Mouse (Mus musculus): ENCODE results near the gene Prrx2. TPM values are rescaled to one million over a fixed set of nuclear protein-coding genes. Genes with fewer than 3 reads are reported as not detected.
"Not testable (repeated sequence)": the region's sequence is repeated elsewhere in the genome, so short reads cannot be mapped to it uniquely, and the experiment has no call there.

The Prrx2 gene
- polyA plus RNA-seq, 1 experiment from 2014 or later = 1.9 TPM

DNA sequence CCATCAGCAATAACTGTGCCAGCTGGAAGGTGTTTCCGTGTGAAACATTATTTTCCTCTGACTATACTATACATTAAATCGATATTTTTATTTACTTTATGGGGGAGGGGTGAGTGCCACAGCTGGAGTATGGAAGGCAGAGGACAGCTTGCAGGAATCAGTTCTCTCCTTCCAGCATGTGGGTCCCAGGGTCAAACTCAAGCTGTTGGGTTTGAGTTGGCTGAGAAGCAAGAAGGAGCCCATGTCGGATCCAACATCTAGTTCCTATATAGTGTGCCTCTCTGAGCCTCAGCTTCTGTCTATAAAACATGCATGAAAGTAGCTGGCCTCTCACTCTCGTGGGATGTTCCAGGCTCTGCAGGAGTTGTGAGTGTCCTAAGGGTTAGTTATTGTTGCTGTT is 91.6 kb downstream of the Prrx2 start:
- H3K27ac ChIP-seq (ENCODE audit: low read length) = no peak overlapping the region
- H3K4me1 ChIP-seq (replicated peaks; ENCODE audit: control insufficient read depth, insufficient read depth, low read length) = peaks cover 11% of the 10 kb centered on the region
- no peak overlapping the region for H3K9ac ChIP-seq (replicated peaks; ENCODE audit: low read depth, low read length)
- H3K4me3 ChIP-seq (replicated peaks; ENCODE audit: low read length) = no peak overlapping the region
- no peaks in the 10 kb centered on the region for H3K27me3 ChIP-seq (replicated peaks; ENCODE audit: control insufficient read depth, insufficient read depth, low read length)
- no peaks in the 10 kb centered on the region for H3K36me3 ChIP-seq (ENCODE audit: control insufficient read depth, insufficient read depth)
- ATAC-seq = no peak
- 80% methylated on average over 4 of the region's 4 CpGs for WGBS
- H3K4me2 ChIP-seq (ENCODE audit: low read length) = no peak overlapping the region
- H3K9me3 ChIP-seq (ENCODE audit: control insufficient read depth, low read length) = no peaks in the 10 kb centered on the region

DNA sequence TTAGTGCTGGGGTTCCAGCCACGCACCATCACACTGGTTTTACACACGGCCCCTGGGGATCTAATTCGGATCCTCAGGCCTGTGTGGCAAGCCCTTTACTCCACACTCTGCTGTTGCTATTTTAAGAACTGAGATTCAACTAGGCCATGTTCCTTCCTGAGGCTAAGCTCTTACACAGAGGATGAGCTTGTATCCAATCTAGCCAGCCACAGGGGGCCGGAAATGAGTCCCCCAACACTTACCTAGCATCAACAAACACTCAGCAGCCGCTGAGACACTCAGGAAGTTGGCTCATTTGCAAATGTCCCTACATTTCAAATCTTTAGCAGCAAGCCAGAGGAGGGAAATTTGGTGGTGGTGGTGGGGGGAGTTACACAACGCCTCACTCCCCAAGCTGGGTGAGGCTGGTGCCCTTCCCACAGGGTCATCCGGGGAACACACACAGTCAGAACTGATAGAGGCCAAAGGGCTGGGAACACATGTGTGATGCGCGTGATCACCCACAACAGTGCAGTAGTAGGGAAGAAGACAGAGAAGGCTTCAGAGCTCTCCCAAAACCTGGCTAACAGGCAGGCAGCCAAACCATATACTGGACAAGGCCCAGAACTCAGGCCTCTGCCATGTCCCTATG is 92.5 kb downstream of the Prrx2 start:
- Histone ChIP-seq H3K36me3 (ENCODE audit: control insufficient read depth, insufficient read depth) (no peaks in the 10 kb centered on the region), H3K27ac (ENCODE audit: low read length) (no peak overlapping the region), H3K4me3 (replicated peaks; ENCODE audit: low read length) (no peak overlapping the region), H3K9me3 (ENCODE audit: control insufficient read depth, low read length) (no peaks in the 10 kb centered on the region), H3K9ac (replicated peaks; ENCODE audit: low read depth, low read length) (no peak overlapping the region), H3K4me1 (replicated peaks; ENCODE audit: control insufficient read depth, insufficient read depth, low read length) (peaks cover 11% of the 10 kb centered on the region), H3K27me3 (replicated peaks; ENCODE audit: control insufficient read depth, insufficient read depth, low read length) (no peaks in the 10 kb centered on the region), H3K4me2 (ENCODE audit: low read length) (no peak overlapping the region)
- WGBS = 72% methylated on average over 9 of the region's 9 CpGs
- no peak for ATAC-seq

DNA sequence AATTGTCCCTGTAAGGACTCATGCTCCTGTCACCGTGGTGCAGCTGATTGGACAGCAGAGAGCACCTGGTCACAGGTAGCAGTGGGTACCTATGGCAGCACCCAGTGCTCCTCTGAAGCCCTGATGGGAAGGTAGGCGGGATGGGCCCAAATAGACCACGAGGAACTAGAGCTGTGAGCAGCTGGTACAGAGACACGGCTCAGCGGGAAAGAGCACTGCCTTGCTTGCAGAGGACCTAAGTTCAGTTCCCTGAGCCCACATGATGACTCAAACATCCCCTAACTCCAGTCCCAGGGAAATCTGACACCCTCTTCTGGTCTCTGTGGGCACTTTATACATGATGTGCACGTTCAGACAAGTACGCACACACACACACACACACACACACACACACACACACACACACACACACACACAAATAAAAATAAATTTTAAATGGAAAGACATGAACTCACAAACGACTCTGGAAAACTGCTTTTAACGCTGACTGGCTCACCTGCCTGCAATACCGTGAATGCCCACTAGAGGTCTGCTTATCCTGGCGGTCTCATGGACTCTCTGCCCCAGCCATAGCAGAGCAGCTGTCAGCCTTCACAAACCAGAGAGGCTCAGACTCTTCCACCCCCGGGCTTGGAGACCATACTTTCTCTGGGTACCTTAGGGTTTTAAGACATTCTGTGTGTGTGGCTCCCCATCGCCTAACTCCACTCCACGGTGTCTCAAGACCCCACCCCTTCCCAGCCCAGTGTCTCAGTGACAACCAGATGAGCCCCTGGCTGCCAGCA is 93.3 kb downstream of the Prrx2 start:
- no peaks in the 10 kb centered on the region for H3K9me3 ChIP-seq (ENCODE audit: control insufficient read depth, low read length)
- H3K27ac ChIP-seq (ENCODE audit: low read length) = no peak overlapping the region
- ATAC-seq = peak; percentile 63; the same call in 1 of the 2 replicates
- H3K4me3 ChIP-seq (replicated peaks; ENCODE audit: low read length) = no peak overlapping the region
- peaks cover 11% of the 10 kb centered on the region for H3K4me1 ChIP-seq (replicated peaks; ENCODE audit: control insufficient read depth, insufficient read depth, low read length)
- H3K4me2 ChIP-seq (ENCODE audit: low read length) = no peak overlapping the region
- no peak overlapping the region for H3K9ac ChIP-seq (replicated peaks; ENCODE audit: low read depth, low read length)
- 24% methylated on average over 14 of the region's 14 CpGs for WGBS
- H3K36me3 ChIP-seq (ENCODE audit: control insufficient read depth, insufficient read depth) = no peaks in the 10 kb centered on the region
- no peaks in the 10 kb centered on the region for H3K27me3 ChIP-seq (replicated peaks; ENCODE audit: control insufficient read depth, insufficient read depth, low read length)

DNA sequence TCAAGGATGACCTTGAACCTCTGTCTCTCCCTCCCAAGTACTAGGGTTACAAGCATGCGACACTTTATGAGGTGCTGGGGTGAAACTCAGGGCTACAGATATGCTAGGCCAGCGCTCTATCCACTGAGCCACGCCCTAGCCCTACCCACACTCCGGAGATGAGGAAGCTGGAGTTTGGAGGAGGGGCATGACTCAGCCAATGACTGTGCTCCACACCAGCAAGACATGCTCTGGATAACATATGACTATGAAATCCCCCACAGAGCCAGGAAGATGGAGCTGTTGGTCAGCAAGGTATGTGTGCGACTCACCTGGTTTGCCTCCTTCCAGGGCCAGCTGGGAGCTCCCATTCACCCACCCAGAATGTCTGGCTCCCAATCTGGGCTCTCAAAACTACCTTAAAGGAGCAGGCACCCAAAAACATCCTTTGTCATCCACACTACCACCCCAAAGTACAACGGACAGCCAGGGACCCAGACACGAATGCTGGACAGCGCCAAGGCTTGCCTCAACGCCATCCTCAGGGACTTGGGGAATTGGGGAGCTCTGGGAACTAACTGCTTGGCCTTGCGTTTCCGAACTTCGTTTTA is 94.2 kb downstream of the Prrx2 start:
- H3K4me2 ChIP-seq (ENCODE audit: low read length) = peak overlapping the region; percentile 68
- H3K4me3 ChIP-seq (replicated peaks; ENCODE audit: low read length) = peak overlapping the region; percentile 40
- peak; percentile 24; the same call in 1 of the 2 replicates for ATAC-seq
- H3K27me3 ChIP-seq (replicated peaks; ENCODE audit: control insufficient read depth, insufficient read depth, low read length) = no peaks in the 10 kb centered on the region
- peaks cover 11% of the 10 kb centered on the region for H3K4me1 ChIP-seq (replicated peaks; ENCODE audit: control insufficient read depth, insufficient read depth, low read length)
- H3K9me3 ChIP-seq (ENCODE audit: control insufficient read depth, low read length) = no peaks in the 10 kb centered on the region
- 0 out of 2 replicates have a peak overlapping the region, but pooled peaks have one; percentile 9 for H3K9ac ChIP-seq (replicated peaks; ENCODE audit: low read depth, low read length)
- H3K27ac ChIP-seq (ENCODE audit: low read length) = no peak overlapping the region
- 30% methylated on average over 12 of the region's 12 CpGs for WGBS
- H3K36me3 ChIP-seq (ENCODE audit: control insufficient read depth, insufficient read depth) = no peaks in the 10 kb centered on the region

DNA sequence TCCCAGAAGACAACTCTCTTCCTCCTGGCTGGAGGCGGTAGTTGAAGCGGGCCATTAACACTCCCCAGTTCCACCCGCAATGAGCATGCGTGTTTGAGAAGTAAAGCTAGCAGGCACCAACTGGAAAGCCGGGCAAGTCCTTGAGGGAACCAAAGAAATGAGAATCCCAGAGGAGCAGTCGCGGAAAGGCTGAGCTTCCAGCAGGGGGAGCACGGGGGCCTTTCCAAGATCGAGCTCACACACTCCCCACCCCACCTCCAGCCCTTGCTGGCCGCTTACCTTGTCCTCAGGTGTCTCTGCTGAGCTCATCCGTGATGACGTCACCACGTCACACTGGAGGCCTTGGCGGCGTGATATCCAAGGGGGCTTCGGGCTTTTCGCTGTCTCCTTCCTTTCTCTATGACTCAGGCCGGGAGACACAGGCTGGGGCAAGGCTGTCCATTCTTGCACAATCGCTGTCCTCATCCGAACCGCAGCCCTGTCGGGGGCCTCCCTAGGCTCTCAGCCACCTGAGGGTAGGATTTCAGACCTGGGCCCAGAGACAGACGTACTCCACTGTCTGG is 94.8 kb downstream of the Prrx2 start, which contains the start of gene Ptges:
Ptges (minus strand) TSS at position 381 of the 563 bp plus-strand sequence.
- Histone ChIP-seq H3K9me3 (ENCODE audit: control insufficient read depth, low read length) (no peaks in the 10 kb centered on the region), H3K27ac (ENCODE audit: low read length) (no peak within 1 kb of the TSS), H3K4me1 (replicated peaks; ENCODE audit: control insufficient read depth, insufficient read depth, low read length) (peaks cover 11% of the 10 kb centered on the region), H3K9ac (replicated peaks; ENCODE audit: low read depth, low read length) (peak within 1 kb of the TSS; percentile 56), H3K36me3 (ENCODE audit: control insufficient read depth, insufficient read depth) (no peaks in the 10 kb centered on the region), H3K27me3 (replicated peaks; ENCODE audit: control insufficient read depth, insufficient read depth, low read length) (no peaks in the 10 kb centered on the region), H3K4me3 (replicated peaks; ENCODE audit: low read length) (peak within 1 kb of the TSS; percentile 40), H3K4me2 (ENCODE audit: low read length) (peak within 1 kb of the TSS; percentile 68)
- 1% methylated on average over 23 of the region's 23 CpGs for WGBS
- ATAC-seq = peak; percentile 77

DNA sequence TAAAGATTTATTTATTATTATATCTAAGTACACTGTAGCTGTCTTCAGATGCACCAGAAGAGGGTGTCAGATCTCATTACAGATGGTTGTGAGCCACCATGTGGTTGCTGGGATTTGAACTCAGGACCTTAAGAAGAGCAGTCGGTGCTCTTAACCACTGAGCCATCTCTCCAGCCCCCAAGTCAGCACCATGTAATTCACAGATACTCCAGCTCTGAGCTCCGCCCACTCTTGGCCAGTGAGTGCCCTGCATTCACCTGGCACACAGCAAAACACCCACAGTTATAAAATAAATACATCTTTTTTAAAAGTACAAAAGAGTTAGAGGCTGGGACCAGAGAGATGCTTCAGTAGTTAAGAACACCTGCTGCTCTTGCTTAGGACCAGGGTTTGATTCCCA is 96.1 kb downstream of the Prrx2 start:
- H3K36me3 ChIP-seq (ENCODE audit: control insufficient read depth, insufficient read depth); H3K9me3 ChIP-seq (ENCODE audit: control insufficient read depth, low read length); H3K9ac ChIP-seq (replicated peaks; ENCODE audit: low read depth, low read length); ATAC-seq; H3K27me3 ChIP-seq (replicated peaks; ENCODE audit: control insufficient read depth, insufficient read depth, low read length); H3K4me2 ChIP-seq (ENCODE audit: low read length); H3K27ac ChIP-seq (ENCODE audit: low read length); H3K4me3 ChIP-seq (replicated peaks; ENCODE audit: low read length): not testable (repeated sequence)
- peaks cover 11% of the 10 kb centered on the region for H3K4me1 ChIP-seq (replicated peaks; ENCODE audit: control insufficient read depth, insufficient read depth, low read length)
- WGBS = 85% methylated on average over 2 of the region's 2 CpGs

Other genes with a start within 250 kb of the Prrx2 start
- 0.89 and 0.93 TPM in 2 replicates for gene Cstad, start 239.9 kb upstream of the Prrx2 start, polyA plus RNA-seq (2015; fragmentation: Nextera tagmentation; extraction: Ambion mirVana)
- gene 1700001O22Rik, start 31.3 kb upstream of the Prrx2 start, polyA plus RNA-seq (2015; fragmentation: Nextera tagmentation; extraction: Ambion mirVana) = 2.1 and 2.9 TPM in 2 replicates
- gene Ntmt1, start 27.1 kb upstream of the Prrx2 start, polyA plus RNA-seq (2015; fragmentation: Nextera tagmentation; extraction: Ambion mirVana) = 120 and 121 TPM in 2 replicates
- gene Asb6, start 4.6 kb upstream of the Prrx2 start, polyA plus RNA-seq (2015; fragmentation: Nextera tagmentation; extraction: Ambion mirVana) = 41.2 and 47.2 TPM in 2 replicates
- gene Ptges, start 94.9 kb downstream of the Prrx2 start, polyA plus RNA-seq (2015; fragmentation: Nextera tagmentation; extraction: Ambion mirVana) = 3.3 and 4.4 TPM in 2 replicates
- 21.3 and 25.3 TPM in 2 replicates for gene Tor1b, start 118.0 kb downstream of the Prrx2 start, polyA plus RNA-seq (2015; fragmentation: Nextera tagmentation; extraction: Ambion mirVana)
- gene Tor1a, start 133.0 kb downstream of the Prrx2 start, polyA plus RNA-seq (2015; fragmentation: Nextera tagmentation; extraction: Ambion mirVana) = 105 and 108 TPM in 2 replicates
- 83.9 and 93.5 TPM in 2 replicates for gene BC005624, start 147.2 kb downstream of the Prrx2 start, polyA plus RNA-seq (2015; fragmentation: Nextera tagmentation; extraction: Ambion mirVana)
- gene Usp20, start 147.3 kb downstream of the Prrx2 start, polyA plus RNA-seq (2015; fragmentation: Nextera tagmentation; extraction: Ambion mirVana) = 37.6 and 48.8 TPM in 2 replicates